Mouse (Mus musculus) adipose tissue, adult 10 weeks (tissue): ENCODE measurements around the gene Xpo5. TPM values are rescaled to one million over a fixed set of nuclear protein-coding genes. Genes with fewer than 3 reads are reported as not detected.

Experiments used
- polyA plus RNA-seq: library from polyadenylated mRNA; stranded (reverse); fragments of 350-450 nt; fragmentation: Illumina TruSeq; extraction: RNeasy Lipid Tissue Mini Kit (QIAGEN cat#74804); gene quantifications from one replicate; pipeline ENCODE4 v1.2.3, GENCODE M21; 2014; ENCODE audit warnings: low read depth, low replicate concordance

The Xpo5 gene
- 38.0 TPM for polyA plus RNA-seq

DNA sequence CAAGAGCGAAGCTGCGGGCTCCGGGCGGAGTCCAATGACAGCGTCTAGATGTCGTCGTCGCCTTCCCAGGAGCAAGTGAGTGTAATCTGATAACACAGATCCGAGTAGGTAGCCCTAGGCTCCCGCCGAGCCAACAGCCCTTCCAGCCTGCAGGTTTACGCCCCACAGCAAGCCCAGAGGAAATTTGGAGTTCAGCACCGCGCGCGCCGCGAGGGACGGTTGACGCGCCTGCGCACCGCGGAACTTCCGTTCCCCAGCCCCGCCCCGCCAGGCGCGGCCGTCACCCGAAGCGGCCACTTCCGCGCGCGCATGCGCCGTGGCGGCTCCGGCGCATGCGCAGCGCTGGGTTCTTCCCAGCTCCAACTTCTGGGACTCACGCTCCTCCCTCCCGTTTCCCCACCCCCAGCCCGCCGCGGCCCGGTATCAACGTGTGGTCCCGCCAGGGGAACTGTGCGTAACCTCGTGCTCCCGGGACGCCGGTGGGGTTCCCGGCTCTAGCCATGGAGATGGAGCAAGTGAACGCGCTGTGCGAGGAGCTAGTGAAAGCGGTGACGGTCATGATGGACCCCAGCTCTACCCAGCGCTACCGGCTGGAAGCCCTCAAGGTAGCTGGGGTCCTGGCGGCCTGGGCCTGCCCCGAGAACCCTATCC lies at the start of gene Xpo5, which contains the start of gene Polh:
Xpo5 (plus strand) TSS at position 362 of the 651 bp plus-strand sequence.
Polh (minus strand) TSS at position 225 of the 651 bp plus-strand sequence.

DNA sequence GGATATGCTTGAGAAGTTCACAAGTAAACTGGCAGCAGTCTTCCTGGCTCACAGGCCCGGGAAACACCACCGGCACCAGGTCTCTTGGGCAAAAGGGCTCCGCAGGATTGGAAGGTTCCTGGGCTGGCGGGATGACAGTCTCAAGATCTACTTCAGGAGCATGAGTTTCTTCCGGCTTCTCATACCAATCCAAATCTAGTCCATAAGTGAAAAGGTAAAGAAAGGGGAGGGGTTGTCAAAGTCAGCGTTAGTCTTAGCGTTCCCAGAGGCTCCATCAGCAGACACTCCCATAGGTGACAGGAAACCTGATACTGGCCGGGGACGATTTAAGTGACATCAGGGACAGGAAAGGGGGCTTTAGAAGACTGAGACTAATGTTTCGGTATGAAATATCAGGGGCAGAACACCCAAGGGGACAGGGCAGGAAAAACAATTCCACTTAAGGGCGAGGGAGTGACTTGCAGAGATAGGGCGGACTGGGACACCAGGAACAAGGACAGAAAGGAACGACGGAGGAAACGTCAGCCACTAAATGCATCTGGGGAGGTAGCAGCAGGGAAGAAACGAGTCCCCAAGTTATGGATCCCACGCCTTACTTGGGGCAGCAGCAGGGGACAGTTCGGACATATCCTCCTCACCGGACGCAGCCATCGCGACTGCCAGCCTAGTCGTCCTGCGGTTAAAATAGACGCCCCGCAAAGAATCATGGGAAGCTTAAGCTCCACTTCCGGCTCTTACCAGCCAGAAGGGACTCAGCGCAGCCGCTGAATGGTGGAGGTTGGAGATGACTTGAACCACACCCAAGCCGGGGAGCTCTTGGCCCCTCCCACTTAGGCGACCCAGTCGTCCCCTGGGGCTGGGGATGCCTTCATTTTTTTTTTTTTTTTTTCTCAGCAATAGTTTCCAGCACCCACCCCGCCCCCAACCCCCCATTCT lies 49.5 kb upstream of the Xpo5 start, which contains the start of gene Mad2l1bp:
Mad2l1bp (minus strand) TSS at position 707 of the 936 bp plus-strand sequence.

DNA sequence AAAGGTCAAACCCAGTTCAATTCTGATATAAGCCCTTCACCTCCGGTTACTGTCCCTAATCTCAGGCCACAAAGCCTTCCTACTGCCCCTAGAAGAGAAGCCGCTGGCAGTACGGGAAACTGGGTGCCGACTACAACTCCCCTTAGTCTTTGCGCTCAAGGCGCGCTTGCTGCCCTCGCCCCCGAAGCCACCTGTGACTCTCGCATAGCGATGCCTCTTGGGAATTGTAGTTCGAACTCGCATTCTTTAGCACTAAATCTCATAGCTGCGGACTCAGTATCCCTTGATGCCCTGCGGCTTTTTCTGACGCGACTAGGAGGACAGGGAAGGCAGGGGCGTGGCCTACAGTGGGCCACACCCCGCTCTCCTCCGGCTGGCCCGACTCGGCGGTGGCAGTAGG lies 41.9 kb upstream of the Xpo5 start, which contains the start of gene Gtpbp2:
Gtpbp2 (plus strand) TSS at position 347 of the 400 bp plus-strand sequence.

DNA sequence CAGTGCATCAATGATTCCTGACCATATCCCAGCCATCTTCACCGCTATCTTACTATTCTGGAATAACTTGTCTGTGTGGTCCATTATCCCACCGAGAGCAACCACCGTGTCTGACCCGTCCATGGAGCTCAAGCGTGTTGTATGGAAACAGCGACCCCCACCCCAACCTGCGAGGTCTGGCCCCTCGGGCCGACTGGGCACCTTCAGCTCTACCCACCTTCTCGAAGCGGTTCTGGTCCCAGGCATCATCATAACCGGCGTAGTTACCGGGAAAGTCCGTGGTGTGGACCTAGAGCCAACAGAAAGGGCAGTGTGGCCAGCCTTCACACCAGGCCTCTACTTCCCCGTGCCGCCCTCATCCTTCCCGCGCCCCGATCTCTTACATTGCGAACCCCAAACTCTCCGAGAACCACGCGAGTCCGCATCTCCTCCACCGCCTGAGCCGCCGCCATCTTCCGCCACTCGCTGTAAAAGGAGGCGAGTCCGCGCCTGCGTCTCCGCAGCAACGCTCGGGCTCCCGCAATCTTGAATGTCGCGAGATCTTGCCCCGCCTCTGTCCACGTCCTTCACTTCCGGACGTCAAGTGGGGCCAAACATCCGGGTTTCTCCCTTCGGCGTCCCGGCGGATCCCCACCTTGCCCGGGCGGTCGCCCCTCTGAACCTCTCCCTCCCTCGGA lies 45.1 kb downstream of the Xpo5 start, which contains the start of the genes Polr1c and Yipf3:
Polr1c (minus strand) TSS at position 543 of the 677 bp plus-strand sequence.
Yipf3 (plus strand) TSS at position 569 of the 677 bp plus-strand sequence.

DNA sequence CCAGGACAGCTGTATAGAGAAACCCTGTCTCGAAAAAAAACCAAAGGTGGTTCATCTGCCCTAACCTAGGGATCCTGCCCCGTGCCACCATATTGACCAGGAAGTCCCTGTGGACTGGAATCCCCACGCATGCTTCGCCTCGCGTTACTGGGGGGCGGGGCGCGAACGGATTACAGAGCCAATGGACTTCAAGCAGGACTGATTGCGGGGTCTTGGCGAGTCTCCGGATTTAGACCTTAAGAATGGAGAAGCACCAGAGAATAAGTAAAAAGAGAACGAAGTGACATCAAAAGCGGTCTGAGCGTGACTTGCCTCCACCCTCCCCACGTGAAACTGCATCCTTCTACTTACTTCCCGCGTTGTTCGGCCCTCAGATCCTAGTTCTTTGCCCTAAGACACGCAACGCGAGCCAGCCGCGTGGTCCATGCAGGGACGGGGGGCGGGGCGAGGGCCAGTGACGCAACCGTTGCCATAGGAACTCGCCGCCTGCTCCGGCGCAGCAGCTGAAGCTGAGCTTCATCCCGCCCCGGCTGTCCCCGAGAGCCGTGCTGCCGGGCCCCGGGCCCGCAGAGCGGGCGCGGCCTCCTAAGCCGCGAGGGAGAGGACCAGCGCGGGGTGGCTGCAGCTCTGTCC lies 51.0 kb downstream of the Xpo5 start, which contains the start of gene Lrrc73:
Lrrc73 (plus strand) TSS at position 80 of the 633 bp plus-strand sequence.

DNA sequence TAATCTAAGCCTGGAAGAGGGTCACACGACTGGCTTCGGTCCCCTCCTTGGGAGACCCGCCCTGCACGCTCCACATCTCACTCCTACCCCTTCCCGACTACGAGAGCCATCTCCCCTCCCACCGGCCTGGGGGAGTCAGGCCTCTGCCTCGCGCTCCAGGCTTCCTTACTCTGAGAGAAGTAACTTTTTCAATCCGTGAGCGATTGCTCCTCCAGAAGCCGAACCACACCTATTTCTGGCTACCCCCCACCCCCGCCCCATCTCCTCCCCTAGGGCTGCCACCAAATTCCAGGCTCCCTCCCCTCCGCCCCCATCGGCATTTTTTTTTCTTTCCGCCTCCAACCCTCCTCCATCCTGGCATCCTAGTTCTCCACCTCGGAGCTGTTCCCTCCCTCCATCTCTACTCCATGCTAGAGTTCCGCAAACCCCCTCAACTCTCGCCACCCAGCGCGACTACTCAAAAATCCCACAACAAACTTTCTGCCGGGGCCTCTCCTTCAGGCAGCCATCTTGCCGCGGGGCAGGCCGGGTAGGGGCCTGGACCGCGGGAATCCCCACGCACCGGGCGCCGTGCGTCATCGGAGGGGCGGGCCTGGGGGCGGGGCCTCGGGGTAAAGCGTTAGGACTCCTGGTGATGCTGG lies 80.0 kb downstream of the Xpo5 start, which contains the start of gene Tjap1:
Tjap1 (minus strand) TSS at position 544 of the 641 bp plus-strand sequence.

Other genes with a start within 250 kb of the Xpo5 start
- 205 TPM for gene Vegfa, start 170.4 kb upstream of the Xpo5 start, polyA plus RNA-seq
- gene Mrps18a, start 91.8 kb upstream of the Xpo5 start, polyA plus RNA-seq, result 58.4 TPM
- 9.6 TPM for gene Rsph9, start 58.6 kb upstream of the Xpo5 start, polyA plus RNA-seq
- gene Mad2l1bp, start 49.2 kb upstream of the Xpo5 start, polyA plus RNA-seq, result 16.1 TPM
- 84.3 TPM for gene Gtpbp2, start 41.8 kb upstream of the Xpo5 start, polyA plus RNA-seq
- 7.0 TPM for gene Polh, start 137 bp upstream of the Xpo5 start, polyA plus RNA-seq
- gene Polr1c, start 45.3 kb downstream of the Xpo5 start, polyA plus RNA-seq, result 43.5 TPM
- 74.0 TPM for gene Yipf3, start 45.3 kb downstream of the Xpo5 start, polyA plus RNA-seq
- 2.0 TPM for gene Lrrc73, start 50.7 kb downstream of the Xpo5 start, polyA plus RNA-seq
- gene Tjap1, start 80.2 kb downstream of the Xpo5 start, polyA plus RNA-seq, result 23.2 TPM
- 2.8 TPM for gene Dlk2, start 94.6 kb downstream of the Xpo5 start, polyA plus RNA-seq
- 6.6 TPM for gene Abcc10, start 125.6 kb downstream of the Xpo5 start, polyA plus RNA-seq
- gene Zfp318, start 180.9 kb downstream of the Xpo5 start, polyA plus RNA-seq, result 18.1 TPM
- gene Crip3, start 226.1 kb downstream of the Xpo5 start, polyA plus RNA-seq, result 1.2 TPM
- not detected for gene Slc22a7, start 235.7 kb downstream of the Xpo5 start, polyA plus RNA-seq